Mouse (Mus musculus): Measurements from ENCODE around the gene Cyb5r3.

The Cyb5r3 gene

GRCm38 (mm10) chr15:83111290-83111689 lies 61.1 kb downstream of the Cyb5r3 start:
- no peak for DNase-seq (ENCODE audit: extremely low read depth, insufficient read length, low spot score)

- DNase-seq (ENCODE audit: extremely low read depth, insufficient read length, low spot score): no peak
Measured at GRCm38 (mm10) chr15:83107814-83108213, 64.6 kb downstream of the Cyb5r3 start.

- no peak for DNase-seq (ENCODE audit: extremely low read depth, insufficient read length, low spot score)
Measured at GRCm38 (mm10) chr15:83106426-83106825, 66.0 kb downstream of the Cyb5r3 start.

Measured in 3134 (cell line).